ENCODE assay signal across 8 mouse cellular contexts in the genomic region with DNA sequence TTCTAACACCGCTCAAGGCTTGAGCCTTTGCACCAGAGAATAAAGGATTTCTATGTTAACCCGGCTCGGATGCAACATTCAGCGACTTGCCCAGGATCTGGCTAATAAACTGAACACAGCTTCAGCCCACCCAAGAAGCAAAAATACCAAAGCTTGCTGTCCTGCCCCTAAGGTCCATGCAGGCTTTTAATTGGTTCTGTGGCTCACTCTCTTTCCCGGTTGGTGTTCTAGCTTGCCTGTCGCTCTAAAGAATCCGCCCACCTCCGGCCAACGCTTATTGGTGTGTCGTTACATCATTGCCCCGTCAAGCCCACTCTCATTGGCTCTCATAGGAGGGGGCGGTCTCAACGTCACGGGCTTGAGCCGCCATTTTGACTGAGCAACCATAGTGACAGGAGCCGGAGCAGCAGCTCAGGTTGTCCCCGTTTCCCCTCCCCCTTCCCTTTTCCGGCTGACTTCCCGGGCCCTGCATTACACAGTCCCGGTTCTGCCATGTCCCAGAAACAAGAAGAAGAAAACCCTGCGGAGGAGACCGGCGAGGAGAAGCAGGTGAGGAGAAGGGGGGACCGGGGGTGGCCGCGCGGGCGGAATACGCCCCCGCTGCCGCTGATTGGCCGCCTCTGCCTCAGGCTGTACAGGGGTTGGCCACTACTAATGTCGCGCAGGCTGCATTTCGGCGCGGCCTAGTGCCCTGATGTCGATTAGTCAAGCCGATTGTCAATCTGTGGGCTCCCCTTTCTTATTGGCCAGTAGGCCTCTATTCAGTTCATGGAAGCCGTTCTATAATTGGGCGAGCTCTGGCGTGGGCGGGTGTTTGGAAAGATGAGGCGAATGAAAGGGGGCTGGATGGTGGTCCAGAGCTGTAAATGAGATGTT. TPM values are rescaled to one million over a fixed set of nuclear protein-coding genes. Genes with fewer than 3 reads are reported as not detected.
DNase-seq lines count a peak whose midpoint lies in the region; ATAC-seq lines count a peak whose summit lies in the region.

A gene (plus strand): TSS at position 366 of the 876 bp plus-strand sequence.

- H3K9ac ChIP-seq in hindbrain, embryonic 16.5 days (ENCODE audit: low read depth, low read length) = peak within 1 kb of the TSS; percentile 79

- peak; percentile 99 for ATAC-seq in hindbrain, embryonic 16.5 days

- H3K4me1 ChIP-seq in hindbrain, embryonic 16.5 days (ENCODE audit: control insufficient read depth, insufficient read depth, low read depth, low read length) = peaks cover 17% of the 10 kb centered on the region

- peak within 1 kb of the TSS; percentile 83 for H3K4me2 ChIP-seq in hindbrain, embryonic 16.5 days (ENCODE audit: low read length)

- peak within 1 kb of the TSS; percentile 68 for H3K4me3 ChIP-seq in hindbrain, embryonic 16.5 days (ENCODE audit: low read length)
- peak within 1 kb of the TSS; percentile 75 for H3K4me3 ChIP-seq in macrophage (ENCODE audit: inconsistent target)

- H3K36me3 ChIP-seq in hindbrain, embryonic 16.5 days (ENCODE audit: control insufficient read depth, insufficient read depth, low read length) = peaks cover 20% of the 10 kb centered on the region
- peaks cover 26% of the 10 kb centered on the region for H3K36me3 ChIP-seq in macrophage (ENCODE audit: inconsistent target)

- no peaks in the 10 kb centered on the region for H3K9me3 ChIP-seq in hindbrain, embryonic 16.5 days (ENCODE audit: control insufficient read depth, low read length)

- H3K79me2 ChIP-seq in macrophage (ENCODE audit: inconsistent target) = peaks cover 47% of the 10 kb centered on the region

- H3K27me3 ChIP-seq in hindbrain, embryonic 16.5 days (replicated peaks; ENCODE audit: control insufficient read depth, insufficient read depth, low read length) = no peaks in the 10 kb centered on the region

- WGBS in hindbrain, embryonic 16.5 days = under 1% methylated on average over 44 of the region's 44 CpGs
- WGBS in macrophage (ENCODE audit: missing documents) = 2% methylated on average over 42 of the region's 44 CpGs

- H3K27ac ChIP-seq in hindbrain, embryonic 16.5 days (ENCODE audit: low read depth, low read length) = peak within 1 kb of the TSS; percentile 96
- H3K27ac ChIP-seq in macrophage = peak within 1 kb of the TSS; percentile 80

- DNase-seq in WW6 (ENCODE audit: low read depth, low spot score) = peak; percentile 95
- peak; percentile 93 to 96 for DNase-seq in cerebellum, postnatal 4 days (ENCODE audit: low spot score in 2 of 2)
- peak; percentile 98 for DNase-seq in gastrocnemius, adult 18-20 months (ENCODE audit: low spot score)
- DNase-seq in left cerebral cortex, adult 18-20 months (ENCODE audit: low spot score in 2 of 2) = peak; percentile 96 to 97
- peak; percentile 99 for DNase-seq in right cerebral cortex, adult 18-20 months
- peak; percentile 84 for DNase-seq in urinary bladder, postnatal 10 days (ENCODE audit: low spot score)

RNA-seq across cellular contexts. Expression of the gene that starts here (rescaled TPM):
- 100 to 1,000 TPM in 1 of 2 experiments, 10 to 100 TPM in 1; 95.9 to 106 TPM for total RNA-seq in gastrocnemius, adult 18-20 months (2021)
- polyA plus RNA-seq in hindbrain, embryonic 16.5 days (2015; fragmentation: Nextera tagmentation; extraction: Ambion mirVana) = 109 and 118 TPM in 2 replicates
- total RNA-seq in left cerebral cortex, adult 18-20 months (2021) = 100 to 1,000 TPM; 351 to 360 TPM
- 100 to 1,000 TPM; 114 to 467 (median 312) TPM for total RNA-seq in macrophage (2018; cell fraction: chromatin; rRNA removed)
- total RNA-seq in macrophage (2018; cell fraction: cytosol; rRNA removed) = 100 to 1,000 TPM in 22 of 26 experiments, 10 to 100 TPM in 4; 85.2 to 121 (median 110) TPM
- total RNA-seq in macrophage (2018; cell fraction: nucleus; rRNA removed) = 100 to 1,000 TPM; 134 to 367 (median 267) TPM
- 79.1 to 122 TPM (median 121 TPM) in 3 replicates for polyA plus RNA-seq in macrophage (2018)

Comparison
In these comparisons a context has a peak if more than half of its experiments do, and no peak if none do; other contexts are left out.
1. Peak in every context shown above with its lines: DNase-seq, ATAC-seq, H3K4me3 ChIP-seq and H3K27ac ChIP-seq.